Mouse (Mus musculus) midbrain, embryonic 12.5 days (tissue): ENCODE measurements at regions not wholly inside any gene's neighbourhood (a gene's known extent, or its start where the extent isn't known, plus 50 kb on each side); places are given as distances from the start of the nearest gene placed in this dataset.
A peak's percentile ranks its signal among the peaks of the same experiment; 100 is the strongest.

ENCODE experiments used
- ATAC-seq: fragments of 200-750 bp; cut with Nextera tagmentation; 2 replicates; pipeline ENCODE4 v1.8.0; 2017; ENCODE audit warnings: low read depth, moderate TSS enrichment, moderate library complexity; ENCODE audit not compliant: low FRiP score
- H3K27ac ChIP-seq: fragments of 300-500 bp; sonication (generic); replicated peaks from 2 replicates; pipeline ENCODE4 v1.5.1; 2016; ENCODE audit warnings: mild to moderate bottlenecking
- H3K27me3 ChIP-seq: fragments of 300-500 bp; sonication (generic); 2 replicates; pipeline ENCODE4 v1.6.1; 2016; ENCODE audit warnings: mild to moderate bottlenecking
- H3K36me3 ChIP-seq: fragments of 300-500 bp; sonication (generic); 2 replicates; pipeline ENCODE4 v1.6.1; 2016
- H3K4me1 ChIP-seq: fragments of 300-500 bp; sonication (generic); 2 replicates; pipeline ENCODE4 v1.6.1; 2016
- H3K4me2 ChIP-seq: fragments of 300-500 bp; sonication (generic); replicated peaks from 2 replicates; pipeline ENCODE4 v1.6.1; 2016; ENCODE audit warnings: mild to moderate bottlenecking, moderate library complexity
- H3K4me3 ChIP-seq: fragments of 300-500 bp; sonication (generic); 2 replicates; pipeline ENCODE4 v1.5.1; 2016; ENCODE audit warnings: mild to moderate bottlenecking
- H3K9ac ChIP-seq: fragments of 300-500 bp; sonication (generic); replicated peaks from 2 replicates; pipeline ENCODE4 v1.6.1; 2016; ENCODE audit warnings: mild to moderate bottlenecking, moderate library complexity
- H3K9me3 ChIP-seq: fragments of 300-500 bp; sonication (generic); 2 replicates; pipeline ENCODE4 v1.6.1; 2016; ENCODE audit warnings: mild to moderate bottlenecking
- WGBS: fragments of 180-500 bp; shearing (Covaris S2); methylation state at CpG from one replicate; pipeline ENCODE4 v1.1.7; 2016; 5-methylcytosine and 5-hydroxymethylcytosine counted together

DNA sequence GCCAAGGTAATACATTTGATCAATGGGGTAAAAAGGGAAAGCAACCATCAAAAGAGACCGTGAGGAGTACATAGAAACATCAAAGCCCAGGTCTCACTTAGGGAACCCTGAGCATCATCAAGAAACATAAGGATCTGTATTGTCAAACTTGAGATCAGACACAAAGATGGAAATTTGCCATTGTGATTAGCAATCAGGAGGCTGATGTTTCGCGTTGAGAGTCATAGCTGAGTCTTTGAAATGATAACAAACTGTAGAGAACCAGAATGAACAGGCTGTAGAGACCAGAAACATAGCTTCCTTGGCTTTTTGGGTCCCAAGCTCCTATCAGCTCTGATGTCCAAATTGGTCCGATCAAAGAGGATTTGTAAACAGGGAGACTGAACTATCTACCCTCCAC is 505.2 kb upstream of the Nox3 start:
- H3K4me3 ChIP-seq = no peak overlapping the region
- no peaks in the 10 kb centered on the region for H3K4me1 ChIP-seq
- WGBS = 85% methylated on average over 4 of the region's 4 CpGs
- H3K36me3 ChIP-seq = no peaks in the 10 kb centered on the region
- no peak overlapping the region for H3K4me2 ChIP-seq
- no peak for ATAC-seq
- no peaks in the 10 kb centered on the region for H3K9me3 ChIP-seq
- H3K9ac ChIP-seq = no peak overlapping the region
- no peak overlapping the region for H3K27ac ChIP-seq
- H3K27me3 ChIP-seq = no peaks in the 10 kb centered on the region

DNA sequence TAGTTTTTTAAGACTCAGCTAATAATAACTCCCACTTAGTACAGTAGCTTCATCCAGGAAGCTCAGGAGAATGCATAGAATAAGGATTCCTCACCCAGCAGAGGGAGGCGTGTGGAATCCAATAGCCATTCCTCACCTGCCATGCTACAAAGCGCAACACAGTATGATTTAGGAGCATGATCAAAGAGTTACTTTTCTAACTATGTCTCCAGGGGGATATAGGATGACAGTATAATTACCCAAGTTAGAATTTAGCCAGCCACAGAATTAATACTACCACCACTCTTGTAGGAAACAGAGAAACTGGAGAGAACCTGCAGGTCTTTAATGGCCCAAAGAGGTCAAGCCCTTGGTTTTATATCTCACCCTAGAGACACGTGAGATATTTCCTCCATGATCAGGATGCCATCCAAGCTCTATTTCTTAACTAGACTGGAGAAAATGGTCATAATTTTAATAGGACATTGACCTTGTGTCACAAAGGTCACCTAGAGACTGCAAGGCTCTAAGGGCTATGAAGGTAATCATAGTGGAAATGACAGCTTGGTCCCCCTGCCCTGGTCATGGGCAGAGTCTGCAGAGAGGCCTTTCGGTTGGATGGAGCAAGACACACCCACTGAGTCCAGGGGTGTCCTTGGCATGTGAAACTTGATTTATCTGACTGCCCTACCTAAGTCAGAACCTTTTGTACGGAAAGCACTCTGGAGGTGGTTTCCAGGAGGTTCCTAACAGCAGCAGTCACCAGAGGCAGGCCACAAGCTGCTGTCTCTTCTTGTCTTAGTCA is 512.3 kb upstream of the Nox3 start:
- H3K9ac ChIP-seq = no peak overlapping the region
- WGBS = 87% methylated on average over 5 of the region's 5 CpGs
- H3K9me3 ChIP-seq = no peaks in the 10 kb centered on the region
- no peak overlapping the region for H3K4me2 ChIP-seq
- no peaks in the 10 kb centered on the region for H3K36me3 ChIP-seq
- H3K4me3 ChIP-seq = no peak overlapping the region
- ATAC-seq = no peak
- no peak overlapping the region for H3K27ac ChIP-seq
- no peaks in the 10 kb centered on the region for H3K4me1 ChIP-seq
- no peaks in the 10 kb centered on the region for H3K27me3 ChIP-seq

DNA sequence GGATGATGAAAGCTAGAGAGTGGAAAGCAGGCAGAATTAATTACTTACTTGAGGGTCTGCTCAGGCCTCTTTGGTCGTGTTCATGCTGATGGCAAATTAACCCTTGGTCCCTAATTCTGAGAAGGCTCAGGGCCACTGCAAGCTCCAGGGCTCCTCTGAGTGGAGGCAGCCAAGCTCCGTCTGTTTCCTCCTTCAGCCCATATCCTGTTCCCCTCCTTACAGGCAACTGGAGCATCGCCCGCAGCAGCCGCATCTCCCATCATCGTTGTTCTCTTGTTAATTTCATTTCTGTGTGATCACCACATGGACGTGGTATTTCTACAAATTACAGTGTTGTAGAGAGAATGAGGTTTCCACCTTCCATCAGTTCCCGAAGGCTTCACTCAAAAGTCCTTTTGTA is 513.6 kb upstream of the Nox3 start:
- Histone ChIP-seq H3K9me3 (no peaks in the 10 kb centered on the region), H3K36me3 (no peaks in the 10 kb centered on the region), H3K9ac (no peak overlapping the region), H3K27me3 (no peaks in the 10 kb centered on the region), H3K4me1 (no peaks in the 10 kb centered on the region), H3K4me2 (no peak overlapping the region), H3K27ac (no peak overlapping the region), H3K4me3 (no peak overlapping the region)
- WGBS = 91% methylated on average over 8 of the region's 8 CpGs
- ATAC-seq = no peak

DNA sequence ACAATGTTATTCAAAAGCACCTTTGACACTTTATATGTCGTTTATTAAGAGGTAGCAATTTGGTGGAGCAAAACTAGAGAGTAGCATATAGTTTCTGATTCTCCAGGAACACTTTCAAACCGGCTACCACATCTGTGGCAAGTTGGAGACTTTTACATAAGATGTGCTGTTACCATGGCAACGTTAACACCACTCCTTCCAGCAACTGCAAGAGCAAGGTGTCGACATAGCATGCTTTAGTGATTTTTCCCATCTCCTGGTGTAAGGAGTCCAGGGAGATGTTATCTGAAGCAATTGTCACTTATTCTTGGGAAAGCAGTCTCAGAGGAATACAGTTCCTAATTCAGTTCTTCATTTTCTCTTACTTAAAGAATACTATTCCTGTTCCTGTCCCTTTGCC is 516.5 kb upstream of the Nox3 start:
- peaks cover 4% of the 10 kb centered on the region for H3K4me1 ChIP-seq

DNA sequence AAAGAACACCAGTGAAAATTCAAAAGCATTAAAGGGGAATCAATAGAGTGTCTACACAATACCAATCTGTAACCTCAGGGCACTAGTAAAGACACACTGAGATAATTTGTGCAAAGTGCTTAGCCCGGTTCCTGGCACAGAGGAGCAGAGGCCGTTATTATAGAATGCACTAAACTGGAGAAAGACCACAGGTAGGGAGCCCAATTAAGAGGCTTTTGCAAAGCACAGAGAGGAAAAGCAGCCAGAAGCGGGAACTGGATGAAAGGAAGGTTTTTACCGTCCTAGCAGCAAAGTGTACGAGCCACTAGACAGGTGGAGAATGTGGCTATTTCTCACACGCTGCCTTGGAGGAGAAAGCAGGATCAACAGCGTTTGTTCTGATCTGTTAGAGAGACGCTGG is 518.9 kb upstream of the Nox3 start:
- 62% methylated on average over 8 of the region's 8 CpGs for WGBS
- no peak overlapping the region for H3K4me3 ChIP-seq
- no peak overlapping the region for H3K9ac ChIP-seq
- no peaks in the 10 kb centered on the region for H3K9me3 ChIP-seq
- ATAC-seq = peak; percentile 41; the same call in 1 of the 2 replicates
- H3K36me3 ChIP-seq = no peaks in the 10 kb centered on the region
- peaks cover 4% of the 10 kb centered on the region for H3K4me1 ChIP-seq
- no peak overlapping the region for H3K4me2 ChIP-seq
- H3K27ac ChIP-seq = no peak overlapping the region
- no peaks in the 10 kb centered on the region for H3K27me3 ChIP-seq

More for the DNA sequence above, 516.5 kb upstream of the Nox3 start:
- H3K4me2 ChIP-seq = no peak overlapping the region
- H3K9ac ChIP-seq = no peak overlapping the region
- H3K4me3 ChIP-seq = no peak overlapping the region
- ATAC-seq = no peak
- H3K36me3 ChIP-seq = no peaks in the 10 kb centered on the region
- 55% methylated on average over 4 of the region's 4 CpGs for WGBS
- H3K9me3 ChIP-seq = no peaks in the 10 kb centered on the region
- H3K27ac ChIP-seq = no peak overlapping the region
- H3K27me3 ChIP-seq = no peaks in the 10 kb centered on the region

DNA sequence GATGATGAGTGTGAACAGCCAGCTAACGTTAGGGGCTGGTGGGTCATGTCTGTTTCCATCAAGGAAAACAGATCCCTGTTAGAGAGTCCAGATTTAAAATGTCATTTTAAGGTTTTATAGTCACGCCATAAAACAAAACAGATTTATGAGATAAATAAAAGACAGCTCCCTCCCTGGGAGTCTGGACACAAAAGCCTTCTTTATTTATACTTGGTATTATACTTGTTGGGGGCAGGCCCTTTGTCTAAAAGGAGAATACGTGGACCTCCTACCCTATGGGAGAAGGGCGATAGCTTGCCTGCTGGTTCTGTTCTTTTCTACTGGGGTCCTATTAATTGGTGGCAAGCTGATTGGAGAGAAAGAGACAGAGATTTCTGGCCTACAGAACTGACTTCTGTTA is 520.1 kb upstream of the Nox3 start:
- Histone ChIP-seq H3K36me3 (no peaks in the 10 kb centered on the region), H3K4me3 (no peak overlapping the region), H3K27me3 (no peaks in the 10 kb centered on the region), H3K9ac (no peak overlapping the region), H3K9me3 (no peaks in the 10 kb centered on the region), H3K27ac (no peak overlapping the region), H3K4me1 (peaks cover 6% of the 10 kb centered on the region), H3K4me2 (no peak overlapping the region)
- 50% methylated on average over 4 of the region's 4 CpGs for WGBS
- no peak for ATAC-seq

DNA sequence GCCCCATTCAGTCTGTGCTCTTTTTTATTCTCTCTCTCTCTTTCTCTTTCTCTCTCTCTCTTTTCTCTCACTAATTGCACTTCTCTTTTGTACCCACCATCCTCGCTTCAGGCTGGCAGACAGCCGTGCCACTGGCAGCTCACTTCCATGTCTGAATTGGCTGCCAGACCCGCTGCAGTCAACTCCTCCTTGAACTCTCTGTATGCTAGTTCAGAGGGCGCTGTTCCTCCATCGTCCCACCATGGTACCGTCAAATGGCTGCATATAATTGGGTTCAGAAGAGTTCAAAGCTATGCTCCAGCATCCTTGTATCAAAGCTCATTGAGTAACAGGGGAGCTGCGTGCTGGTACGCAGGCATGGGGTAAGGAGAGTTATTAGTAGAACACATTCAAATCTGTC is 520.7 kb upstream of the Nox3 start:
- 84% methylated on average over 8 of the region's 8 CpGs for WGBS

DNA sequence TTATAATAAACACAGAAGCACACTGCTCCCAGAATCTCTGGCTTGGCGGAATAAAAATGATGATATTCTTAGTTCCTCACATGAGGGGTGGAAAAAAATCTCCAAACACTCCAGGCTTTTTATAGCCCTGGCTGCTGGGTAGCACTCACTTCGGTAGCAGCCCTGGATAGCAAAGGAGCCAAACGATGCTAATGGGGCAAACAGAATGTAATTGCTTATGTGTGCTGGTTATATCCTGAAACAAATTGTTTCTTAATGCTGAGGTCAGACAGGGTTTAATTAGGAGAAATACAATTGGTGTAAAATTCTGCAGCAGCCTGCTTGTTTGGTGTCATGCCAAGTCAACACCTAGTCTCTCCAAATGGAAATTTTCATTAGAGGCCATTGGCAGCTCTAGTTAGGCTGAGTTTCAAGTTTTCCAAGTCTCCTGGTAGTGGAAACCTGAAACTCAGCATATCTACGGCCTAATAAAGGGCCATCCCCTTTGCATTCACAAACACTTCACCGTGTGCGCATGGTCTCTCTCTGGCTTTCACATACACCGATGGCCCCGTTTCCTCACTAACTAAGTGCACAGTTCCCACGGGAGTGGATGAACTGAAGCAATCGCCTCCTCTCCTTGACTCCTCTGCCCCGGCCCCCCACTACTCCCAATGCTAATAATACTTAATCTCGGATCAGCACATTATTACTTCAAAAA is 524.8 kb upstream of the Nox3 start:
- no peak overlapping the region for H3K4me2 ChIP-seq
- no peaks in the 10 kb centered on the region for H3K27me3 ChIP-seq
- H3K4me1 ChIP-seq = peaks cover 6% of the 10 kb centered on the region
- ATAC-seq = no peak
- no peak overlapping the region for H3K4me3 ChIP-seq
- no peak overlapping the region for H3K27ac ChIP-seq
- H3K9me3 ChIP-seq = no peaks in the 10 kb centered on the region
- no peak overlapping the region for H3K9ac ChIP-seq
- WGBS = 74% methylated on average over 12 of the region's 12 CpGs
- no peaks in the 10 kb centered on the region for H3K36me3 ChIP-seq

More for the DNA sequence above, 520.7 kb upstream of the Nox3 start:
- peaks cover 6% of the 10 kb centered on the region for H3K4me1 ChIP-seq
- ATAC-seq = no peak
- H3K4me3 ChIP-seq = no peak overlapping the region
- H3K9ac ChIP-seq = no peak overlapping the region
- H3K36me3 ChIP-seq = no peaks in the 10 kb centered on the region
- no peaks in the 10 kb centered on the region for H3K27me3 ChIP-seq
- no peaks in the 10 kb centered on the region for H3K9me3 ChIP-seq
- no peak overlapping the region for H3K4me2 ChIP-seq
- no peak overlapping the region for H3K27ac ChIP-seq

DNA sequence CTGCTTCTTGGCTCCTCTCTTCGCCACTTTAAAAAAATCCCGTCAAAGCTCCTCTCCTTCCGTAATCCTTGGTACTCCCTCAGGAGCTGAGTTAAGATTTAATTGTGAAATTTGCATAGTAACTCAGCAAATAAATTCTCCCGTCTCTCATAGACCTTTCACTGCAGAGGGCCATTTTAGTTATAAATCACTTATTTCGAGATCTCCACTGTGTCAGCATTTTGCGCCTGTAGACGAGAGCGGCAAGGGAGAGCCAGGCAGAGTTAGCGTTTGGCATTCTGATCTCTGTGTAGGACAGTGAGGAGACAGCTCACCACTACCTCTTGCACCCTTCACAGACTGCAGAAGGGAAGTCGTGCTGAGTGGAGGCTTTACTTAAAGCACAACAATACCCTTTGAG is 531.8 kb upstream of the Nox3 start:
- no peak overlapping the region for H3K4me3 ChIP-seq

DNA sequence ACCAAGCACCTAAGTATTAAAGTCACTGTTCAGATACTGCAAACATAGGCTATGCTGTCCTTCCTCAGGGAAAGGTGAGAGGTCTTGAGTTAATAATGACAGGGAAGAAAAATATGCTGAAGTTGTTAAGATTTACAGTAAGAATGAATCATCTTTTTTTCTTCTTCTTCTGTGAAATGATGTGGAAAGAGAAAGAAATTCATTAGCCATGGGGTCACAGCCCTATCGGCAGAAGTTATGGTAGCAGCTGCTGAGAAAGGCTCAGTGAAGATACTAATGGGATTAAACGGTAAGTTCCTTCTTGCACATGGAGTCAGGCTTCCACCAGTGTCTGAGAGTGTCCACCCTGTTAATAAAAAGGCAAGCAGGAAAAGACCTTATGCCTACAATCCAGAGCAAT is 533.9 kb upstream of the Nox3 start:
- no peak overlapping the region for H3K4me2 ChIP-seq
- no peak overlapping the region for H3K4me3 ChIP-seq
- no peak for ATAC-seq
- H3K9ac ChIP-seq = no peak overlapping the region
- H3K27ac ChIP-seq = no peak overlapping the region
- WGBS = 43% methylated on average over 2 of the region's 2 CpGs
- H3K9me3 ChIP-seq = no peaks in the 10 kb centered on the region
- no peaks in the 10 kb centered on the region for H3K27me3 ChIP-seq
- 0 out of 2 replicates have a peak, but pooled peaks cover 6% of the 10 kb centered on the region for H3K4me1 ChIP-seq
- no peaks in the 10 kb centered on the region for H3K36me3 ChIP-seq

More for the DNA sequence above, 531.8 kb upstream of the Nox3 start:
- 72% methylated on average over 10 of the region's 10 CpGs for WGBS
- no peaks in the 10 kb centered on the region for H3K9me3 ChIP-seq
- no peak overlapping the region for H3K27ac ChIP-seq
- H3K4me2 ChIP-seq = no peak overlapping the region
- ATAC-seq = no peak
- no peaks in the 10 kb centered on the region for H3K36me3 ChIP-seq
- H3K9ac ChIP-seq = no peak overlapping the region
- H3K4me1 ChIP-seq = 0 out of 2 replicates have a peak, but pooled peaks cover 6% of the 10 kb centered on the region
- no peaks in the 10 kb centered on the region for H3K27me3 ChIP-seq

DNA sequence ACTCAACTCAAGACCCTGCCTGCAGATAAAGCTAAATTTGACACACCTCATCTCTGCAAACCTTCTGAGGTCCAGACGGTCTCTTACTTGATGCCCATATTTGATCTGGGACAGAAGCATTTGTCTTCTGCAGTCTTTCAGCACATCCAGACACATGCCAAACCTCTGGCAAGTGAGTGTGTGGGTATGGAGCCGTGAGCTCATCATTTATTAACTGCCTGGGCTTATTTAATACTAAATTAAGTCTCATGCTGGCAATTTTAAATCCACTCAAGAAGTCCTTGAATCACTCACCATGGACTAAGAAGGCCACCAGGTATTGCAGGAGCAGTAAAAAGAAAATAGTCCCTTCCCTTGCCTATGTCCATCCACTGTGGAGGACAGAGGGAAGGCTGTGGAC is 554.4 kb upstream of the Nox3 start:
- H3K36me3 ChIP-seq = no peaks in the 10 kb centered on the region
- H3K27me3 ChIP-seq = no peaks in the 10 kb centered on the region
- H3K9ac ChIP-seq = no peak overlapping the region
- no peak overlapping the region for H3K4me2 ChIP-seq
- no peaks in the 10 kb centered on the region for H3K9me3 ChIP-seq
- ATAC-seq = no peak
- no peak overlapping the region for H3K4me3 ChIP-seq
- no peak overlapping the region for H3K27ac ChIP-seq
- 97% methylated on average over 2 of the region's 2 CpGs for WGBS
- no peaks in the 10 kb centered on the region for H3K4me1 ChIP-seq

DNA sequence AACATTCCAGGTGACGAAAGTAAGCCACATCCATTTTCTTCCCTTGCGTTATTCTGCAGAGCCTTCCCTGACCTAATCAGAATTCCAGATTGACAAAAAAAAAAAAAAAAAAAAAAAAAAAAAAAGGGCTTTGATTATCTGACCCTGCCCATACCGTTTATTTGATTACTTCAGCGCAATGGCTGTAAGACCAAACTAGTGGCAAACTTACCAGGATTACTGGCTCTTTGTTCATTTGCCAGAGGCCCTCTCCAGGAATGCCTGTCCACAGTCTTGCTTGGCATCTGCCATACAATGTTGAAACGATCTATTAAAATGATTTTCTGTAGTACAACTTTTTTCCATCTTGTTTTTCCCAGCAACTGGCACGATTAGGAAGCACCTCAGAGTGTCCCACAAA is 569.4 kb upstream of the Nox3 start:
- H3K4me1 ChIP-seq = peaks cover 16% of the 10 kb centered on the region
- WGBS = 51% methylated on average over 6 of the region's 6 CpGs
- H3K9ac ChIP-seq = no peak overlapping the region
- H3K27ac ChIP-seq = no peak overlapping the region
- no peak overlapping the region for H3K4me2 ChIP-seq
- H3K27me3 ChIP-seq = no peaks in the 10 kb centered on the region
- H3K4me3 ChIP-seq = no peak overlapping the region
- H3K9me3 ChIP-seq = no peaks in the 10 kb centered on the region
- no peak for ATAC-seq
- H3K36me3 ChIP-seq = no peaks in the 10 kb centered on the region
